Mouse (Mus musculus): ENCODE measurements around the gene 1810010D01Rik. TPM values are rescaled to one million over a fixed set of nuclear protein-coding genes. Genes with fewer than 3 reads are reported as not detected.

Gene 1810010D01Rik
- polyA plus RNA-seq, 1 experiment, result 2.5 TPM

DNA sequence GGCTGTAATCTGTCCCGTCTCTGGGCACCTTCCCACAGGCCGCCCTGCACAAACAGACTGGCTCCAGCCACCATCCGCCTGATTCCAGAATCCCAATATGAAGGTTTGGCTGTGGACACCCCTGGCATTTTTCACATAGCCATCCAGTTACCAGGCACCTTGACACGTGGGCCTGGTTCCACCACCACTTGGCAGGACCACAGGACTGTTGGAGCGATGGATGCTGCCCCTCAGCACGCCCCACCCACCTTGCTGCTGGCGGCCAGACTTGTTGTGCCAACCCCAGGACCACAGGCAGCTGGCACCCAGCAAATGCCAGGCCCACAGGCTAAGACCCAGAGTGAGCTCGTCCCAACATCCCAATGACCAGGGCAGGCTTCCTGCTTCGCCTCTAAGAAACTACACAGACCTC, 11.5 kb upstream of the 1810010D01Rik start:
- Histone ChIP-seq H3K4me1 (replicated peaks; ENCODE audit: control insufficient read depth, insufficient read depth, low read length) (no peaks in the 10 kb centered on the region), H3K27ac (ENCODE audit: control insufficient read depth, insufficient read depth, low read length) (no peak overlapping the region), H3K4me3 (ENCODE audit: control insufficient read depth, insufficient read depth, low read length) (no peak overlapping the region), H3K27me3 (ENCODE audit: control insufficient read depth, insufficient read depth, low read length) (no peaks in the 10 kb centered on the region), H3K36me3 (ENCODE audit: control insufficient read depth, insufficient read depth, low read length) (no peaks in the 10 kb centered on the region)
- 95% methylated on average over 9 of the region's 9 CpGs for WGBS
- TF ChIP-seq CTCF (IDR thresholded peaks at IDR 0.05; ENCODE audit: borderline replicate concordance, control insufficient read depth, extremely low read depth, insufficient read depth, low read length, poor library complexity) (no peak), POLR2A (IDR thresholded peaks at IDR 0.05; ENCODE audit: control insufficient read depth, extremely low read depth, insufficient read depth, low read length, poor library complexity) (no peak)
- DNase-seq, result no peak

DNA sequence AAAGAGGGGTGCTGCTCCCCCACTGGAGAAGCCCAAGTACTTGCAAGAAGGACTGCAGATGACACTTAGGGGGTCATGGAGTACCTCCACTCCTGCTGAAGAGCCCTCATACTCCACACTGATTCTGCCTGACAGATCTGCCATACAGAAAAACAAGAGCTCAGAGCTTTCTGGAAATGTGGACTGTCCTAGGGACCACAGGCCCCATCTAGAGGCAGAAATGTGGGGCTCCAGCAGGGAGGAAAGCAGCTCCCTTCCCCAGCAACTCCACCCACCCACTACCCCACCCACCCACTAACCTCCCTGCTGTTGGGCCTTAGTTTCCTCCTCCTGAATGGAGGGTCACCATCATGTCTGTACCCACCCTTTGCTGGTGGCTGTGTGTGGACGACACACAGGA, 8.7 kb upstream of the 1810010D01Rik start:
- Histone ChIP-seq H3K27me3 (ENCODE audit: control insufficient read depth, insufficient read depth, low read length) (no peaks in the 10 kb centered on the region), H3K27ac (ENCODE audit: control insufficient read depth, insufficient read depth, low read length) (no peak overlapping the region), H3K4me3 (ENCODE audit: control insufficient read depth, insufficient read depth, low read length) (no peak overlapping the region), H3K4me1 (replicated peaks; ENCODE audit: control insufficient read depth, insufficient read depth, low read length) (no peaks in the 10 kb centered on the region), H3K36me3 (ENCODE audit: control insufficient read depth, insufficient read depth, low read length) (no peaks in the 10 kb centered on the region)
- TF ChIP-seq CTCF (IDR thresholded peaks at IDR 0.05; ENCODE audit: borderline replicate concordance, control insufficient read depth, extremely low read depth, insufficient read depth, low read length, poor library complexity) (no peak), POLR2A (IDR thresholded peaks at IDR 0.05; ENCODE audit: control insufficient read depth, extremely low read depth, insufficient read depth, low read length, poor library complexity) (no peak)
- WGBS, result 36% methylated on average over 1 of the region's 1 CpGs
- no peak for DNase-seq

DNA sequence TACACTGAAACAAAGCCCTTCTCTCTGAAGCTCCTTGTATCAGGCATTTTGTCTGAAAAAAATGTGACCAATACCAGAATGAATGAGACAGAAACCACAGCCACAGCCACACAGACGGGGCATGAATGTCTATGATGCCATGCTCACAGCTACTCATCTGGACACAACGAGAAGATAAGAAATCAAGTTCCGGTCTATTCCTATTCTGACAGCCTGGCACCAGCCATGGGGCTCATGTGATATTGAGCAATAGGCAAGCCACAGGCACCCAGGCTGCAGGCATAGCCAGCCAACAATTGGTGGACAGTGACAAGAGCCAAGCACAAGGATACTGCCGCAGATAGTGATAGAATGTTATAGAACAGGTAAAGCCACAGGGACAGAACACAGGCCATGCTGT, 7.6 kb upstream of the 1810010D01Rik start:
- no peaks in the 10 kb centered on the region for H3K4me1 ChIP-seq (replicated peaks; ENCODE audit: control insufficient read depth, insufficient read depth, low read length)
- DNase-seq, result no peak
- H3K36me3 ChIP-seq (ENCODE audit: control insufficient read depth, insufficient read depth, low read length), result no peaks in the 10 kb centered on the region
- H3K4me3 ChIP-seq (ENCODE audit: control insufficient read depth, insufficient read depth, low read length), result no peak overlapping the region
- 85% methylated on average over 4 of the region's 4 CpGs for WGBS
- H3K27me3 ChIP-seq (ENCODE audit: control insufficient read depth, insufficient read depth, low read length), result no peaks in the 10 kb centered on the region
- H3K27ac ChIP-seq (ENCODE audit: control insufficient read depth, insufficient read depth, low read length), result no peak overlapping the region
- no peak for TF ChIP-seq CTCF (IDR thresholded peaks at IDR 0.05; ENCODE audit: borderline replicate concordance, control insufficient read depth, extremely low read depth, insufficient read depth, low read length, poor library complexity)
- no peak for TF ChIP-seq POLR2A (IDR thresholded peaks at IDR 0.05; ENCODE audit: control insufficient read depth, extremely low read depth, insufficient read depth, low read length, poor library complexity)

DNA sequence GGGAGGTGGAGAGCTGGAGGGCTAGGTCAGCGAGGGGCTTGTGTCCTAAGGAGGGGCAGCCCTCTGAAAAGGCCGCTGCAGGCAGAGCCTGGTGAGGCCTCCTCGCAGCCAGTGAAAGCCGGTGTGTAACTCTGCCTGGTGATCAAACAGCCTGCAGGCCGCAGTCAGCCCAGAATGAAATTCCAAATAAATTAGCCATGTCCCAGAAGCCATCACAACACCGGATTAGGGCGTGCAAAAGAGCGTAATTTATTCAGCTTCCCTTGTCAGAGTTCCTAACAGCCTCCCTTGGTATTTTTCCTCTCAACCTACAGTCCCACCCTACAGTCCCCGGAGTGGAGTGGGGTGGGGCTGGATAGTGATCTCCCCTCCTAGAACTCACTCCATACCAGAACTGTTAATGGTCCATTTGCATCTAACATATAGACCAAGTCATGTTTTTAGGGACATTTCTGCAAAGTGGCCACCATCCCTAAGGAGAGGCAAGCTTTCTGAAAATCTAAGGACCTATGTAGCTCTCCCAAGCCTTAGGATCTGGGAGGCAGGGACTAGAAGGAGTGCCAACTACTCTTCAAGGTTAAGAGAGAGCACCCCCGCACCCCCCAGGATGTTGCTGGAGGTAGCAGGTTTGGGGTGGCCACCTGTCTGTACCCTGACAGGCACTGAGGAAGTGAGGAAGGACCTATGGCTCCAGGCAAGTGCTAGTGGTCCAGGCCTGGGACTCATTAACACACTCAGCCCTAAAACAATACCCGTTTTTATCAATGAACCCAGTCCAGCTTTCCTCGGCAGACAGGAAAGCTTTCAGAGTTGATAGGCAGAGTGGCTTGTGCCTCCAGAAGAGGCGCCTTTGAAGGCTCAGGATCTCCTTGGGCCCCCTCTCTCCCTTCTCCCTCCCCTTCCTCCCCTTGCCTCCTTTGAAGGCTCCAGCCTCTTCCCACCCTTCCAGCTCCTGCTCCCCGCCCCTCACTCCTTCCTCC, 4.1 kb upstream of the 1810010D01Rik start:
- no peak for DNase-seq
- no peak for TF ChIP-seq POLR2A (IDR thresholded peaks at IDR 0.05; ENCODE audit: control insufficient read depth, extremely low read depth, insufficient read depth, low read length, poor library complexity)
- TF ChIP-seq CTCF (IDR thresholded peaks at IDR 0.05; ENCODE audit: borderline replicate concordance, control insufficient read depth, extremely low read depth, insufficient read depth, low read length, poor library complexity), result no peak
- WGBS, result 90% methylated on average over 14 of the region's 14 CpGs
- Histone ChIP-seq H3K36me3 (ENCODE audit: control insufficient read depth, insufficient read depth, low read length) (no peaks in the 10 kb centered on the region), H3K4me1 (replicated peaks; ENCODE audit: control insufficient read depth, insufficient read depth, low read length) (no peaks in the 10 kb centered on the region), H3K27me3 (ENCODE audit: control insufficient read depth, insufficient read depth, low read length) (no peaks in the 10 kb centered on the region), H3K4me3 (ENCODE audit: control insufficient read depth, insufficient read depth, low read length) (no peak overlapping the region), H3K27ac (ENCODE audit: control insufficient read depth, insufficient read depth, low read length) (no peak overlapping the region)

DNA sequence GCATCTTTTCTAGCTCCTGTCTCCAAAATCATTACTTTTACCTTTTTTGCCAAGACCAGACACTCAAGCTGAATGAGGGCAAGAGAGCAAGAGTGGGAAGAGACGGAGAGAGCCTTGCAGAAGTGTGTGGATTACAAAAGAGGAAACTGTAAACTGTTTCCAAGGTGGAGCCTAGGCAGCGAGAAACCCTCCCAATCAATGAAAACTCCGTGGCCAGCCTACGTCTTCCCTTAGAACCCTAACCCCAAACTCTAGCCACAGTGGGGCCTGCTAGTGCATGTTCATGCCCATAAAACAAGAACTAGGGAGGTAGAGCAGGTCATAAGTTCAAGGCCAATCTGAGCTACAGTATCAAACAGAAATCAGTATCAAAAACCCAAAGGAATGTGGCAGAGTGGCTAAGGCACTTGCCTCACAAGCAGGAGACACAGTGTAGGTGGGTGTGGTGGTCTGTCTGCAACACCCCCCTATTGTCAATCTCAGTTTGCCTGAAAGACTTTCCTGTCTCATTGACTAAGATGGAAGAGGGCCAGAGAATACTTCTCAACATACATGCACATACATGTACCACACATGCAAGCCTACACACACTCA, 2.7 kb upstream of the 1810010D01Rik start:
- H3K36me3 ChIP-seq (ENCODE audit: control insufficient read depth, insufficient read depth, low read length), result no peaks in the 10 kb centered on the region
- TF ChIP-seq CTCF (IDR thresholded peaks at IDR 0.05; ENCODE audit: borderline replicate concordance, control insufficient read depth, extremely low read depth, insufficient read depth, low read length, poor library complexity) (no peak), POLR2A (IDR thresholded peaks at IDR 0.05; ENCODE audit: control insufficient read depth, extremely low read depth, insufficient read depth, low read length, poor library complexity) (no peak)
- H3K4me3 ChIP-seq (ENCODE audit: control insufficient read depth, insufficient read depth, low read length), result no peak overlapping the region
- WGBS, result 54% methylated on average over 4 of the region's 4 CpGs
- H3K27ac ChIP-seq (ENCODE audit: control insufficient read depth, insufficient read depth, low read length), result no peak overlapping the region
- no peaks in the 10 kb centered on the region for H3K27me3 ChIP-seq (ENCODE audit: control insufficient read depth, insufficient read depth, low read length)
- DNase-seq, result no peak
- no peaks in the 10 kb centered on the region; the same call in 1 of the 2 replicates for H3K4me1 ChIP-seq (replicated peaks; ENCODE audit: control insufficient read depth, insufficient read depth, low read length)

DNA sequence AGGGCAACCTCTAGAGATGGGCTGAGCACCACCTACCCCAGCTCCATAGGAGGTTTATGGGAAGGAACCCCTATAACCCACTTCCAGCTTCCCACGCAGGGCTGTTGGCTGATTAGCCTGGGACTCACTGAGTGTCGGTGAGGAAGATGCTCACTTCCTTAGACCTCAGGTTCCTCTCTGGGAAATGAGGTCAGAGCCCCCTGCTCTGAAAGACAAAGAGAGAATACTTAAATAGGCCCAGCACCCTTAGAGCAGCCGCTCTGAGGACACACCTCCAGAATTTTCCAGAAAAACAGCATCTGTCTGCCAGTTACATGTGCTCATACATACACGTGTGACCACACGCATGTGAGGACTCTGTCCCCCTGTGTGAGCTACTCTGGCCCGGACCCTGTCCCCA, 1.1 kb downstream of the 1810010D01Rik start:
- H3K27ac ChIP-seq (ENCODE audit: control insufficient read depth, insufficient read depth, low read length), result no peak overlapping the region
- 87% methylated on average over 6 of the region's 6 CpGs for WGBS

More for the DNA sequence above, 1.1 kb downstream of the 1810010D01Rik start:
- DNase-seq, result no peak
- no peaks in the 10 kb centered on the region for H3K27me3 ChIP-seq (ENCODE audit: control insufficient read depth, insufficient read depth, low read length)
- no peak for TF ChIP-seq POLR2A (IDR thresholded peaks at IDR 0.05; ENCODE audit: control insufficient read depth, extremely low read depth, insufficient read depth, low read length, poor library complexity)
- TF ChIP-seq CTCF (IDR thresholded peaks at IDR 0.05; ENCODE audit: borderline replicate concordance, control insufficient read depth, extremely low read depth, insufficient read depth, low read length, poor library complexity), result no peak
- H3K4me1 ChIP-seq (replicated peaks; ENCODE audit: control insufficient read depth, insufficient read depth, low read length), result no peaks in the 10 kb centered on the region; the same call in 1 of the 2 replicates
- no peaks in the 10 kb centered on the region for H3K36me3 ChIP-seq (ENCODE audit: control insufficient read depth, insufficient read depth, low read length)
- no peak overlapping the region for H3K4me3 ChIP-seq (ENCODE audit: control insufficient read depth, insufficient read depth, low read length)

All from thymus, adult 2 months (tissue).